Mouse (Mus musculus) embryonic stem cell, embryonic (primary cell): ENCODE measurements around the gene AI464131.

Experiments used
- CTCF ChIA-PET, 4 experiments: fragments of 300-600 bp in 2 of 4; fragments of 350-600 bp in 2 of 4; sonication (Branson Sonifier 250); formaldehyde crosslinking; loops; one replicate each; lab custom pipeline; 2022; ENCODE audit warnings: inconsistent platforms in 2 of 4; lab: Charles Lee
- POLR2A ChIA-PET, 4 experiments: fragments of 300-600 bp in 2 of 4; fragments of 350-600 bp in 2 of 4; sonication (Branson Sonifier 250); formaldehyde crosslinking; loops; one replicate each; lab custom pipeline; 2022; ENCODE audit warnings: antibody characterized with exemption in 4 of 4, inconsistent platforms in 1 of 4; lab: Charles Lee

AI464131 gene

GRCm38 (mm10) chr4:41517233-41517632, 14.4 kb upstream of the AI464131 start, which contains the start of gene 1110017D15Rik:
Gene 1110017D15Rik, minus strand, starts transcription at chr4:41517333.
- CTCF ChIA-PET, result interaction anchor here in 3 of 4 experiments (0.5 to 1.4 kb wide), 4 partner anchors 8 to 48 kb away, joined by 3 to 5 read pairs (median 4); no protein-coding TSS in a partner anchor
- POLR2A ChIA-PET, result no interaction called here

DNA sequence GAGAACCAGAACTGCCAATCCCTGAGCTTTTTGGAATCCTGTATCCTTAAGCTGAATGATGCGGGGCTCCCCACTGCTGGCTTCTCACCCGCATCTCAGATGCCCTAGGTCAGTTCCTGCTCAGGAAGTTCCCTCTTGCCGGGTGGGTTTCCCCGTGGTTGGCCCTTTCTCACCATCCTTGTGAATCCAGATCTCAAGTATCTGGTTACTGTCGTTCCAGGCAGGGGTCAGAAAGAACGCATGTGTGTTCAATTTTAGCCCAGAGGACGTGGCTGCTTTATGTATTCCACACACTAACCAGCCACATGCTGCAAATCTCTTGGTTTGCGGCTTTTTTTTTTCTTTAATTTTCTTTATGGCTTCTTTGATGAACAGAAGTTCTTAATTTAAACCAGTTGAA, 10.8 kb upstream of the AI464131 start:
- CTCF ChIA-PET, result interaction anchor here in 2 of 4 experiments (0.6 to 2.0 kb wide), 5 partner anchors 9 to 1550 kb away, joined by 3 to 10 read pairs (median 4); no protein-coding TSS in a partner anchor
- POLR2A ChIA-PET, result interaction anchor here in 1 of 4 experiments (0.7 kb wide), 1 partner anchor 123 kb away, joined by 3 read pairs; no protein-coding TSS in a partner anchor

DNA sequence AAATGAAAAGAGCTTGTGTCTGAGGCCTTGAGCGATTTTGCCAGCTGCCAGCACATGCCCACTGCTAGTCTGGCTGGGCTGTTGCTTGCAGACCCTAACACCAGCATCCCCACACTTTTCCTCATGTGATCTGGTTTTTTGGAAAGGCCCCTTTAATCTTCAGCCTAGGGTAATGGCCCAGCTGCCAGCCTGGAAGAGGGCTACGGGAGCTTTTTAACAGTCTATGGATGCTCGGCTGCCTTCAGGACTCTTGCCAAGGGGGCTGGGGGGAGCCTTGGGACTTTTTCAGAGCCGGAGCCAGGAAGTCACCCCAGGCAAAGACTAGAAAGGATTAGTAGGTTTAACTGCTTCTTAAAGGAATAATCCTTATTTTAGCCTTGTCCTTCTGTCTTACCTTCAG, 10.4 kb upstream of the AI464131 start:
- CTCF ChIA-PET, result interaction anchor here in 3 of 4 experiments (0.9 to 2.0 kb wide), 4 partner anchors 9 to 45 kb away, joined by 3 to 10 read pairs (median 4); no protein-coding TSS in a partner anchor
- POLR2A ChIA-PET, result interaction anchor here in 1 of 4 experiments (0.7 kb wide), 1 partner anchor 122 kb away, joined by 3 read pairs; no protein-coding TSS in a partner anchor

- POLR2A ChIA-PET, result interaction anchor here in 2 of 4 experiments (1.0 to 1.7 kb wide), 7 partner anchors 10 to 62 kb away, joined by 3 to 9 read pairs (median 4); partner anchors contain the start of genes Dnaic1 (in 1 of the 2), Fam219a (in 1 of the 2), Kif24 (in 1 of the 2) and Nudt2 (in 1 of the 2)
Observed at GRCm38 (mm10) chr4:41507998-41508397, 5.1 kb upstream of the AI464131 start.

DNA sequence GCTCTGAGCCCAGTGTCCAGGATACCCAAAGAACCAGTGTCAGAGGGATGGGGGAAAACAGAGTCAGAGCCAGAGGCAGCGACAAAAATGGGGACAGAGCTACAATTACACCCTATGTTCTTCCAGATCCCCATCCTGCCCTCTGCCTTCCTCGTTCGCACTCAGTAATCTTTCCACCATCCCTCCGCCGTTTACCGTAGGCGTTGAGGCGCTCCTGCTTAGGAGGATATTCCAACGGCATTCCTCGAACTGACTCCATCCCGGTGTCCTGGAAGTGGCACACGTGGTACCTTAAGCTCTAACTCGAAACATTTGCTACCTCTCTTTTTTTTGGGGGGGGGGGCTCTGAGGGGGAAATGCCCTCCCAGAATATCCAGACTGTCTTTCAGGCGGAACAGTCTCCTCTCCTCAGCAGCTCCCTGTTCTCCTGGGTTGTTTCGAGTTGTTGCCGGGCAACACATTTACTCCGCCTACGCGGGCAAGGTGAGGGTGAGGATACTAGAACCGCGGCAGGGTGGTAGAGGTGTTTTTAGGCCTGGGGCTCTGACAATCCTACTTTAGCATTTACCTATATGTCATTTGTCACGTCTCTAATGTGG, 4.5 kb upstream of the AI464131 start:
- ChIA-PET CTCF (interaction anchor here (0.5 to 1.6 kb wide), 19 partner anchors 9 to 388 kb away, joined by 3 to 13 read pairs (median 4); partner anchors contain the start of genes Dnaic1 (in 1 of the 4), Fam219a (in 1 of the 4), Kif24 (in 1 of the 4) and Nudt2 (in 1 of the 4)), POLR2A (interaction anchor here in 2 of 4 experiments (0.6 to 1.7 kb wide), 8 partner anchors 9 to 187 kb away, joined by 3 to 9 read pairs (median 4); partner anchors contain the start of genes Kif24 (in 2 of the 2), Nudt2 (in 2 of the 2), Dnaic1 (in 1 of the 2) and Fam219a (in 1 of the 2))

More at GRCm38 (mm10) chr4:41507998-41508397, 5.1 kb upstream of the AI464131 start:
- CTCF ChIA-PET, result interaction anchor here (0.5 to 1.6 kb wide), 16 partner anchors 10 to 388 kb away, joined by 3 to 7 read pairs (median 4); partner anchors contain the start of genes Dnaic1 (in 1 of the 4), Fam219a (in 1 of the 4), Kif24 (in 1 of the 4) and Nudt2 (in 1 of the 4)

- ChIA-PET POLR2A (interaction anchor here in 3 of 4 experiments (0.6 to 1.7 kb wide), 8 partner anchors 9 to 187 kb away, joined by 3 to 9 read pairs (median 4); partner anchors contain the start of genes Nudt2 (in 3 of the 3), Kif24 (in 2 of the 3), Dnaic1 (in 1 of the 3) and Fam219a (in 1 of the 3)), CTCF (interaction anchor here (0.6 to 5.0 kb wide), 12 partner anchors 8 to 199 kb away, joined by 3 to 74 read pairs (median 4); partner anchors contain the start of genes Dnaic1 (in 1 of the 4) and Fam219a (in 1 of the 4))
Observed at GRCm38 (mm10) chr4:41506906-41507305, 4.0 kb upstream of the AI464131 start.

GRCm38 (mm10) chr4:41506156-41506555, 3.3 kb upstream of the AI464131 start:
- POLR2A ChIA-PET, result interaction anchor here in 3 of 4 experiments (0.9 to 1.1 kb wide), 6 partner anchors 11 to 202 kb away, joined by 3 to 4 read pairs (median 3); partner anchors contain the start of genes Dnaic1 (in 1 of the 3), Fam219a (in 1 of the 3) and Nudt2 (in 1 of the 3)
- CTCF ChIA-PET, result interaction anchor here (0.7 to 5.0 kb wide), 19 partner anchors 8 to 455 kb away, joined by 3 to 74 read pairs (median 4); partner anchors contain the start of genes Dnaic1 (in 1 of the 4), Fam219a (in 1 of the 4), Kif24 (in 1 of the 4) and Nol6 (in 1 of the 4)

- POLR2A ChIA-PET, result interaction anchor here in 1 of 4 experiments (1.3 to 1.5 kb wide), 2 partner anchors 36 to 41 kb away, joined by 5 to 7 read pairs; partner anchors contain the start of genes Kif24 and Nudt2
- CTCF ChIA-PET, result interaction anchor here (0.6 to 5.0 kb wide), 42 partner anchors 9 to 1505 kb away, joined by 3 to 74 read pairs (median 4); partner anchors contain the start of genes Dnaic1 (in 1 of the 4), Fam219a (in 1 of the 4), Kif24 (in 1 of the 4) and Nol6 (in 1 of the 4)
Observed at GRCm38 (mm10) chr4:41505131-41505551, 2.3 kb upstream of the AI464131 start.

GRCm38 (mm10) chr4:41504325-41504724, 1.4 kb upstream of the AI464131 start:
- ChIA-PET CTCF (interaction anchor here (0.6 to 5.0 kb wide), 75 partner anchors 8 to 1506 kb away, joined by 3 to 74 read pairs (median 4); partner anchors contain the start of genes Dnaic1 (in 3 of the 4), Fam219a (in 3 of the 4), Kif24 (in 2 of the 4) and Nudt2 (in 2 of the 4)), POLR2A (interaction anchor here in 3 of 4 experiments (0.6 to 2.1 kb wide), 13 partner anchors 18 to 1031 kb away, joined by 3 to 10 read pairs (median 3); partner anchors contain the start of genes Kif24 (in 2 of the 3), Nudt2 (in 2 of the 3), Dcaf12 (in 1 of the 3) and Dnaic1 (in 1 of the 3))

DNA sequence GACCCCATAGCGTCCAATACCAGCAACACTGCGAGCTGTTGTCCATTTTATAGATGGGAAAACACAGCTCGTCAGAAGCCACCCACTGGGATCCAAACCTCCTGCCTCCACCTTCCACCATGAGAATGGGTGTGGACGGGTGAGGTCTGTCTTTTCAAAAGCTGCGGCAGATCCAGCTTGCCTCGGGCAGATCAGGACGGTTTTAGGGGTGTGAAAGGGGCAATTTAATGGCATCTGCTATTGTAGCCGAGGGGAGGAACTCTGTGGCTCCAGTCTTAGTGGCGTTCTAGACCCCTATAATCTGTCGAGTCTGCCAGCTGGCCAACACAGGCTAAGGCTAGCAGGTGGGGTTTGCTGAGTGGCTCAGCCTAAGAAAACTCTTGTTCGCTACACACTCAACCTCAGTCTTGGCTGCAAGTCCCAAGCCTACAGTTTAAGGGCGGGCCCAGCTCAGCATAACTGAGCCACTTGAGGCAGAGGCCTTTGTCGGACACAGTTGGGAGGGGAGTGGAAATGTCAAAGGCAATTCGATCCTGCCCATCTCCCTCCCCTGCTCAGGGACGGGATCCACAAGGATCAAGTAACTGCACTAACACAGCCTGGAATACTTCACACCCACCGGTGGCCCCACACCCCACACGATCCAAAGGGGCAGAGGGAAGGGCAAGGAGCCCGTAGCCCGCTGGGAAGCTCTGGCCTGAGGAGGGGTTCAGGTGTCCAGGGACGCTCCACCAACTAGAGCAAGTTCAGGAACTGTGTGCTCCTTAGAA, 520 bp downstream of the AI464131 start:
- ChIA-PET POLR2A (interaction anchor here in 3 of 4 experiments (0.5 to 2.7 kb wide), 35 partner anchors 8 to 404 kb away, joined by 3 to 16 read pairs (median 3); partner anchors contain the start of genes Kif24 (in 3 of the 3), Nudt2 (in 3 of the 3), Aqp3 (in 1 of the 3) and Dnaic1 (in 1 of the 3)), CTCF (interaction anchor here (0.5 to 5.0 kb wide), 29 partner anchors 11 to 451 kb away, joined by 3 to 74 read pairs (median 4); partner anchors contain the start of genes Kif24 (in 2 of the 4), Nudt2 (in 2 of the 4), Dnaic1 (in 1 of the 4) and Fam219a (in 1 of the 4))

DNA sequence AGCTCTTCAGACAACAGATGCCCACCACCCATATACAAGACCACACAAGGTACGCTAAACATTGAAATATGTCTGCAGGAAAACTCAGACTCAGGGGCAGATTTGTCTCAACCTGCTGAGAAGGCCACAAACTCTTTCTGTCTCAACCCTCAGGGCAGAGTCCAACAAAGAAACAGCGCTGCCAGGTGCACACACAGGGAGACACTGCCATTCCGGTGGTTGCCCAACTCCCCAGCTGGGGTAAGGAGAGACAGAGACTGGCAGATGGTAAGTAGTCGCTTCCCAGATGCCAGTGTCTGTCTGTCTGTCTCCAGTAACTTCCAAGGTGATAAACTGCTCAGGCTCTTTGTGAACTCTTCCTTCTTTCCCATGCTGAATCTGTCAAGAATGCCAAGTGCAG, 2.1 kb downstream of the AI464131 start:
- CTCF ChIA-PET, result interaction anchor here in 2 of 4 experiments (0.6 to 1.9 kb wide), 4 partner anchors 10 to 437 kb away, joined by 3 to 5 read pairs (median 4); partner anchors contain the start of gene Rpp25l (in 1 of the 2)
- POLR2A ChIA-PET, result interaction anchor here in 2 of 4 experiments (0.7 to 2.7 kb wide), 6 partner anchors 10 to 52 kb away, joined by 3 to 16 read pairs (median 3); partner anchors contain the start of genes Kif24 (in 1 of the 2) and Nudt2 (in 1 of the 2)

GRCm38 (mm10) chr4:41499619-41500018, 3.3 kb downstream of the AI464131 start:
- ChIA-PET CTCF (interaction anchor here in 2 of 4 experiments (1.0 to 1.3 kb wide), 2 partner anchors 9 to 214 kb away, joined by 3 read pairs; partner anchors contain the start of gene Rpp25l (in 1 of the 2)), POLR2A (interaction anchor here in 2 of 4 experiments (1.0 to 2.7 kb wide), 4 partner anchors 8 to 169 kb away, joined by 3 to 9 read pairs (median 4); no protein-coding TSS in a partner anchor)

GRCm38 (mm10) chr4:41498921-41499391, 3.9 kb downstream of the AI464131 start:
- CTCF ChIA-PET, result interaction anchor here in 3 of 4 experiments (0.9 to 2.2 kb wide), 4 partner anchors 7 to 30 kb away, joined by 3 to 6 read pairs (median 4); no protein-coding TSS in a partner anchor

DNA sequence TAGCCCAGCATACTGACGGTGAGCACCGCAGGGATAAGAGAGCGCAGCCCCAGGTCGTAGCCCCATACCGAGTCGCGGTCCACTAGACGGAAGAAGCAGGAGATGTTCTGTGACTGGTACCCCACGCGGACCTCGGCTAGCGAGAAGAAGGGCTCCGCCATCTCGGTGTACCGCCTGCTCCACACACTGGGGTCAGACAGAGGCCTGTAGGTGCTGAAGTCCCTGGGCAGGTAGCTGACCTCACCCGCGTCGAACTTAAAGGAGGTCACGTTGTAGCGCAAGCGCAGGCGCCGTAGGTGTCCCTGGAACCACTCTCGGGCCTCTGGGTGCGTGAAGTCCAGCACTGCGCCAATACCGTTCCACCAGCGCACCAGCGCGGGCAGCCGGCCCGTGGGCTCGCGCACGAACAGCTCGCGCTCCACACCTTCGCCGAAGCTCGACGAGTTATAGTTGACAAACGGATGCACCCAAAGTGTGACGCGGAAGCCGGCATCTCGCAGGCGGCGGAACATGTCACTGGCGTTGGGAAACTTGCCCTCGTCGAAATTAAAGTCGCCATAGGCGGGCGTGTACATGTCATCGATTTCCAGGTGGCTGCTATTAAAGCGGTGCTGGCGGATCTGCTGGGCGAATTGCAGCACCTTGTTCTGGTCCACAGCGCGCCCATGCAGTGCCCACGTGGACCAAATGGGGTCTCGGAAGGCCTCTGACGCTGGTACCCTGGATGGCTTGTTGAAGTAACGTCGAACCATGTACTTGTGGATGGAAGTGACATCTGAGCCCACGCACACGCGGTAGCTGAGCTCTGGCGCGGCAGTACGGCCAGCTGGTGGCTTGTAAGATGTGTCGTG, 4.7 kb downstream of the AI464131 start:
- CTCF ChIA-PET, result interaction anchor here (0.7 to 2.2 kb wide), 22 partner anchors 8 to 216 kb away, joined by 3 to 10 read pairs (median 4); partner anchors contain the start of genes Dnaic1 (in 2 of the 4), Fam219a (in 2 of the 4), Kif24 (in 1 of the 4) and Nudt2 (in 1 of the 4)
- POLR2A ChIA-PET, result interaction anchor here in 3 of 4 experiments (0.5 to 2.7 kb wide), 13 partner anchors 9 to 400 kb away, joined by 3 to 9 read pairs (median 4); partner anchors contain the start of genes Kif24 (in 2 of the 3), Nudt2 (in 2 of the 3), Aqp3 (in 1 of the 3) and Sigmar1 (in 1 of the 3)

More at GRCm38 (mm10) chr4:41498921-41499391, 3.9 kb downstream of the AI464131 start:
- POLR2A ChIA-PET, result interaction anchor here in 2 of 4 experiments (1.0 to 2.7 kb wide), 6 partner anchors 8 to 169 kb away, joined by 3 to 9 read pairs (median 4); partner anchors contain the start of genes Kif24 (in 1 of the 2) and Nudt2 (in 1 of the 2)
